ENCODE assay signal across 10 mouse cellular contexts in genomic region chr7:44633407-44633806, GRCm38 (mm10). TPM values are rescaled to one million over a fixed set of nuclear protein-coding genes. Genes with fewer than 3 reads are reported as not detected.
DNase-seq lines count a peak whose midpoint lies in the region; ATAC-seq and TF ChIP-seq lines count a peak whose summit lies in the region.
"Had no signal": no experiment of that assay in that cellular context is flagged by ENCODE, and none has a peak within 500 bp of the region (broad histone marks: within the 10 kb centered on the region; RNA-seq: fewer than 3 reads in every experiment).

No protein-coding gene starts in this region.

- peaks cover 14% of the 10 kb centered on the region for H3K4me1 ChIP-seq in cerebellum, adult 2 months (ENCODE audit: control insufficient read depth, insufficient read depth, low read length)
- no peaks in the 10 kb centered on the region for H3K4me1 ChIP-seq in kidney, embryonic 16.5 days (ENCODE audit: insufficient read depth, low read length)
- no peaks in the 10 kb centered on the region for H3K4me1 ChIP-seq in thymus, adult 2 months (replicated peaks; ENCODE audit: control insufficient read depth, insufficient read depth, low read length)
- H3K4me1 ChIP-seq in stomach, postnatal 0 days (replicated peaks; ENCODE audit: control insufficient read depth, insufficient read depth), result no peaks in the 10 kb centered on the region
- no peaks in the 10 kb centered on the region for H3K4me1 ChIP-seq in heart, embryonic 11.5 days (ENCODE audit: control insufficient read depth, insufficient read depth, low read length)
- H3K4me1 ChIP-seq: forebrain, embryonic 12.5 days had no signal

- peak; percentile 56; the same call in 1 of the 2 replicates for TF ChIP-seq CTCF in cerebellum, adult 2 months (IDR thresholded peaks at IDR 0.05; ENCODE audit: borderline replicate concordance, insufficient read depth, low read depth, low read length)
- TF ChIP-seq CTCF in thymus, adult 2 months (IDR thresholded peaks at IDR 0.05; ENCODE audit: borderline replicate concordance, control insufficient read depth, extremely low read depth, insufficient read depth, low read length, poor library complexity), result peak; percentile 38; the same call in 1 of the 2 replicates
- TF ChIP-seq CTCF in stomach, postnatal 0 days (IDR thresholded peaks at IDR 0.05; ENCODE audit: low read depth), result peak; percentile 58

- H3K27me3 ChIP-seq in cerebellum, adult 2 months (ENCODE audit: control insufficient read depth, insufficient read depth, low read length), result no peaks in the 10 kb centered on the region
- peaks cover under 1% of the 10 kb centered on the region for H3K27me3 ChIP-seq in kidney, embryonic 16.5 days (ENCODE audit: insufficient read depth, low read length)
- H3K27me3 ChIP-seq in thymus, adult 2 months (ENCODE audit: control insufficient read depth, insufficient read depth, low read length), result no peaks in the 10 kb centered on the region
- H3K27me3 ChIP-seq in stomach, postnatal 0 days (ENCODE audit: control insufficient read depth, insufficient read depth, low read length), result no peaks in the 10 kb centered on the region
- H3K27me3 ChIP-seq in heart, embryonic 11.5 days (ENCODE audit: control insufficient read depth, insufficient read depth, low read length), result peaks cover 37% of the 10 kb centered on the region

- H3K9ac ChIP-seq in kidney, embryonic 16.5 days (replicated peaks; ENCODE audit: low read length), result no peak overlapping the region
- H3K9ac ChIP-seq in stomach, postnatal 0 days (ENCODE audit: low read length), result no peak overlapping the region
- no peak overlapping the region for H3K9ac ChIP-seq in heart, embryonic 11.5 days (ENCODE audit: low read depth, low read length)
- H3K9ac ChIP-seq: forebrain, embryonic 12.5 days had no signal

- TF ChIP-seq POLR2A in cerebellum, adult 2 months (IDR thresholded peaks at IDR 0.05; ENCODE audit: borderline replicate concordance, insufficient read depth, low read length), result no peak
- no peak for TF ChIP-seq POLR2A in thymus, adult 2 months (IDR thresholded peaks at IDR 0.05; ENCODE audit: control insufficient read depth, extremely low read depth, insufficient read depth, low read length, poor library complexity)

- WGBS in cerebellum, adult 2 months, result 50% methylated on average over 15 of the region's 15 CpGs
- WGBS in kidney, embryonic 16.5 days, result 24% methylated on average over 15 of the region's 15 CpGs
- WGBS in thymus, adult 2 months, result 23% methylated on average over 15 of the region's 15 CpGs
- WGBS in stomach, postnatal 0 days, result 25% methylated on average over 15 of the region's 15 CpGs
- WGBS in heart, embryonic 11.5 days (ENCODE audit: insufficient replicate concordance), result 14% methylated on average over 15 of the region's 15 CpGs

- no peak overlapping the region for H3K4me3 ChIP-seq in cerebellum, adult 2 months (replicated peaks; ENCODE audit: insufficient read depth, low read depth, low read length)
- H3K4me3 ChIP-seq in kidney, embryonic 16.5 days (ENCODE audit: low read length), result no peak overlapping the region
- H3K4me3 ChIP-seq in thymus, adult 2 months (ENCODE audit: control insufficient read depth, insufficient read depth, low read length), result no peak overlapping the region
- no peak overlapping the region for H3K4me3 ChIP-seq in stomach, postnatal 0 days (ENCODE audit: low read depth, low read length)
- no peak overlapping the region for H3K4me3 ChIP-seq in heart, embryonic 11.5 days (ENCODE audit: low read depth, low read length)
- H3K4me3 ChIP-seq: forebrain, embryonic 12.5 days had no signal

- no peak for DNase-seq in cerebellum, adult 2 months
- DNase-seq in cerebellum, adult 9-11 months, result no peak
- peak; percentile 42 to 54 for DNase-seq in kidney, postnatal 4 days
- DNase-seq in thymus, adult 2 months, result peak; percentile 6
- no peak for DNase-seq in thymus, postnatal 25 days
- DNase-seq in stomach, postnatal 0 days (ENCODE audit: low spot score), result peak; percentile 45

- TF ChIP-seq EP300 in stomach, postnatal 0 days (optimal IDR thresholded peaks at IDR 0.05), result no peak

- H3K4me2 ChIP-seq in kidney, embryonic 16.5 days (replicated peaks; ENCODE audit: low read depth, low read length), result no peak overlapping the region
- H3K4me2 ChIP-seq in stomach, postnatal 0 days (replicated peaks; ENCODE audit: low read depth), result no peak overlapping the region
- H3K4me2 ChIP-seq in heart, embryonic 11.5 days, result no peak overlapping the region
- H3K4me2 ChIP-seq: forebrain, embryonic 12.5 days had no signal

- no peak for ATAC-seq in kidney, embryonic 16.5 days (ENCODE audit: low FRiP score, low TSS enrichment)
- ATAC-seq in stomach, postnatal 0 days (ENCODE audit: low FRiP score, low TSS enrichment), result no peak
- no peak for ATAC-seq in heart, embryonic 11.5 days (replicated peaks; ENCODE audit: insufficient number of reproducible peaks, low FRiP score, low TSS enrichment)
- ATAC-seq: hindbrain, embryonic 16.5 days had no signal

- no peak overlapping the region for H3K27ac ChIP-seq in cerebellum, adult 2 months (ENCODE audit: insufficient read depth, low read length)
- no peak overlapping the region for H3K27ac ChIP-seq in kidney, embryonic 16.5 days (ENCODE audit: low read length)
- no peak overlapping the region for H3K27ac ChIP-seq in thymus, adult 2 months (ENCODE audit: control insufficient read depth, insufficient read depth, low read length)
- H3K27ac ChIP-seq in stomach, postnatal 0 days (replicated peaks), result no peak overlapping the region
- H3K27ac ChIP-seq in heart, embryonic 11.5 days (ENCODE audit: low read depth, low read length), result no peak overlapping the region
- H3K27ac ChIP-seq: forebrain, embryonic 12.5 days had no signal

- H3K9me3 ChIP-seq in kidney, embryonic 16.5 days (ENCODE audit: low read length), result no peaks in the 10 kb centered on the region
- no peaks in the 10 kb centered on the region for H3K9me3 ChIP-seq in stomach, postnatal 0 days (ENCODE audit: control insufficient read depth, low read length)
- no peaks in the 10 kb centered on the region for H3K9me3 ChIP-seq in heart, embryonic 11.5 days (replicated peaks; ENCODE audit: control insufficient read depth, low read length)
- H3K9me3 ChIP-seq: forebrain, embryonic 12.5 days had no signal

- no peaks in the 10 kb centered on the region for H3K36me3 ChIP-seq in kidney, embryonic 16.5 days (ENCODE audit: insufficient read depth, low read length)
- H3K36me3 ChIP-seq in thymus, adult 2 months (ENCODE audit: control insufficient read depth, insufficient read depth, low read length), result no peaks in the 10 kb centered on the region
- no peaks in the 10 kb centered on the region for H3K36me3 ChIP-seq in stomach, postnatal 0 days (ENCODE audit: control insufficient read depth, insufficient read depth, low read length)
- no peaks in the 10 kb centered on the region for H3K36me3 ChIP-seq in heart, embryonic 11.5 days (ENCODE audit: control insufficient read depth, insufficient read depth, low read length)
- H3K36me3 ChIP-seq: forebrain, embryonic 12.5 days had no signal

RNA-seq across cellular contexts. Expression of gene Myh14, which starts 37.2 kb away (rescaled TPM):
- polyA plus RNA-seq in cerebellum, adult 2 months (2012; rRNA removed), result 54.9 and 56.2 TPM in 2 replicates
- 1.7 and 2.0 TPM in 2 replicates for polyA plus RNA-seq in kidney, embryonic 16.5 days (2015; fragmentation: Nextera tagmentation; extraction: Ambion mirVana)
- 1.9 and 3.7 TPM in 2 replicates for polyA plus RNA-seq in thymus, adult 2 months (2012; rRNA removed)
- 28.1 and 28.4 TPM in 2 replicates for polyA plus RNA-seq in stomach, postnatal 0 days (2015; fragmentation: Nextera tagmentation; extraction: Ambion mirVana)
- 0.31 and 0.56 TPM in 2 replicates for polyA plus RNA-seq in heart, embryonic 11.5 days (2014; fragmentation: Nextera tagmentation; extraction: Ambion mirVana)

RNA-seq across cellular contexts. Expression of gene Kcnc3, which starts 42.9 kb away (rescaled TPM):
- polyA plus RNA-seq in cerebellum, adult 2 months (2012; rRNA removed), result 368 and 423 TPM in 2 replicates
- 0.11 and 0.14 TPM in 2 replicates for polyA plus RNA-seq in kidney, embryonic 16.5 days (2015; fragmentation: Nextera tagmentation; extraction: Ambion mirVana)
- 0.82 and 1.0 TPM in 2 replicates for polyA plus RNA-seq in thymus, adult 2 months (2012; rRNA removed)
- polyA plus RNA-seq in stomach, postnatal 0 days (2015; fragmentation: Nextera tagmentation; extraction: Ambion mirVana), result 0.06 and 0.10 TPM in 2 replicates
- 0.07 and 0.23 TPM in 2 replicates for polyA plus RNA-seq in heart, embryonic 11.5 days (2014; fragmentation: Nextera tagmentation; extraction: Ambion mirVana)

Comparison
In these comparisons a context has a peak if more than half of its experiments do, and no peak if none do; other contexts are left out.
1. DNase-seq: peak in kidney, postnatal 4 days (2 of 2), thymus, adult 2 months (single experiment) and stomach, postnatal 0 days (single experiment); none in cerebellum, adult 2 months (0 of 2), cerebellum, adult 9-11 months (single experiment) and thymus, postnatal 25 days (single experiment).
2. RNA of gene Kcnc3, which starts 42.9 kb away (polyA plus RNA-seq): 368 to 423 TPM in cerebellum, adult 2 months; 0.82 to 1.0 TPM in thymus, adult 2 months, 0.07 to 0.23 TPM in heart, embryonic 11.5 days, 0.11 to 0.14 TPM in kidney, embryonic 16.5 days and 0.06 to 0.10 TPM in stomach, postnatal 0 days; every median in the first group is over 100 times any median in the second.
3. Peak in every context shown above with its lines, with median percentiles within 50 percentile points of each other: CTCF ChIP-seq.